Mouse (Mus musculus): ENCODE data around the gene Sema4g. TPM values are rescaled to one million over a fixed set of nuclear protein-coding genes. Genes with fewer than 3 reads are reported as not detected.

The Sema4g gene
- polyA plus RNA-seq, 1 experiment from 2014 or later = 4.4 TPM

DNA sequence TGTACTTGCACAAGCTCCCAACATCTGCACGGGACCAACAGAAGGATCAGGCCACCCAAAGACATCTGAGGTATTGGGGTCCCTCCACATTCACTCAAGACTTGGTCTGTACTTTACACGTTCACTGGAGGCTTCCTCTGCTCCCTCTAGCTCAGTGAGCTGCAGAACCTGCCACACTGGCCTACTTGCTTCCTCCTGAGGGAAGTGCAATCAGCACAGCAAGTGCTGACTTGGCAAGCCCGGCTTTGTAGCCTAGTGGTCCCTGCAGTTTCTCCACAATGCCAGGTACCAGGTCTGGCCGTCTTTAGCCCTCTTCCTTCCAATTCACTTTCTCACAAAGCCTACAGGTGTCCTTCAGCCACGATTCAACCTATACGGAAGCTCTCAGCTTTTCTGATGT is 1.9 kb upstream of the Sema4g start:
- Histone ChIP-seq H3K9me3 (replicated peaks) (no peaks in the 10 kb centered on the region), H3K4me2 (no peak overlapping the region), H3K9ac (no peak overlapping the region), H3K4me3 (replicated peaks) (no peak overlapping the region), H3K4me1 (replicated peaks) (peaks cover 38% of the 10 kb centered on the region), H3K36me3 (replicated peaks) (peaks cover 5% of the 10 kb centered on the region; the same call in 1 of the 2 replicates), H3K27me3 (peaks cover 44% of the 10 kb centered on the region), H3K27ac (replicated peaks) (no peak overlapping the region)
- no peak for ATAC-seq (ENCODE audit: insufficient read depth)
- WGBS (ENCODE audit: insufficient replicate concordance) = 43% methylated on average over 6 of the region's 6 CpGs

DNA sequence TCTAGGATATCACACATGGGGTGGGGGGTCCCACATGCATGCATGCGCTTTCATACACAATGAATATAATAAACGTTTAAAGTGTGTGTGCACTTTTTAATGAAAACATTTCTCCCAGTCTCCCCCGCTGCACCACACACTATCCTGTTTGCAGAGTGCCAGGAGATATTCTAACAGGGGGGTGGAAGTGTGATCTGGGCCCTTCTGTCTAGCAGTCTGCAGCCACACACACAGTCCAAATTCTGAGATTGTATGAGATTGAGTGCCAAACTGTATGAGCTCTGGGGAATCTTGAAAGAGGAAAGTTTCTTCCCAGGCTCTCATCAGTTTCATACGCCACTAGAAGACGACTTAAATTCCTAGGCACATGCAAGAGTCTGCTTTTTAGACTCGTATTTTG is 1.1 kb upstream of the Sema4g start:
- 47% methylated on average over 6 of the region's 6 CpGs for WGBS (ENCODE audit: insufficient replicate concordance)

DNA sequence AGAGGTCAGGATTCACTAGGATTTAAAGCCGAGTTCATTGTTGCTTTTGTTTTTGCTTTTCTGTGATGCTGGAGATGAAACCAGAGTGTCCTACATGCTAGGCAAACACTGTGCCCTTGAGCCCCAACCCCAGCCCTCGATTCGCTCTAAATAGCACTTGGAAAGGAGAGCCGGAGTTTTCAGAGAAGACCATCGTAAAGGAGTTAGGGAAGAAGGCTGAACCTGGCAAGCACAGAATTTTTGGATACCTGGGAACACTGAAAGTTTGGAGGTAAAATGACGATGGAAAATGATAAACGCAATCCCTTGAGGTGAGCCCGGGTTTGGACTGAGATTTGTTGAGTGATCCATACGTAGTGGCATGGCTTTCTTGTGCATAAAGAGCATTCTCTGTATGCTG is 580 bp upstream of the Sema4g start:
- 41% methylated on average over 9 of the region's 9 CpGs for WGBS (ENCODE audit: insufficient replicate concordance)
- Histone ChIP-seq H3K4me1 (replicated peaks) (peaks cover 48% of the 10 kb centered on the region), H3K36me3 (replicated peaks) (0 out of 2 replicates have a peak, but pooled peaks cover 6% of the 10 kb centered on the region), H3K27ac (replicated peaks) (0 out of 2 replicates have a peak overlapping the region, but pooled peaks have one; percentile 76), H3K9ac (no peak overlapping the region), H3K4me3 (replicated peaks) (no peak overlapping the region), H3K9me3 (replicated peaks) (no peaks in the 10 kb centered on the region), H3K27me3 (peaks cover 44% of the 10 kb centered on the region), H3K4me2 (peak overlapping the region; percentile 64; the same call in 1 of the 2 replicates)
- ATAC-seq (ENCODE audit: insufficient read depth) = no peak

More for the DNA sequence above, 1.1 kb upstream of the Sema4g start:
- no peak overlapping the region for H3K4me2 ChIP-seq
- peaks cover 46% of the 10 kb centered on the region for H3K4me1 ChIP-seq (replicated peaks)
- no peak overlapping the region for H3K27ac ChIP-seq (replicated peaks)
- no peaks in the 10 kb centered on the region for H3K9me3 ChIP-seq (replicated peaks)
- no peak for ATAC-seq (ENCODE audit: insufficient read depth)
- H3K9ac ChIP-seq = no peak overlapping the region
- H3K36me3 ChIP-seq (replicated peaks) = 0 out of 2 replicates have a peak, but pooled peaks cover 8% of the 10 kb centered on the region
- H3K27me3 ChIP-seq = peaks cover 44% of the 10 kb centered on the region
- no peak overlapping the region for H3K4me3 ChIP-seq (replicated peaks)

DNA sequence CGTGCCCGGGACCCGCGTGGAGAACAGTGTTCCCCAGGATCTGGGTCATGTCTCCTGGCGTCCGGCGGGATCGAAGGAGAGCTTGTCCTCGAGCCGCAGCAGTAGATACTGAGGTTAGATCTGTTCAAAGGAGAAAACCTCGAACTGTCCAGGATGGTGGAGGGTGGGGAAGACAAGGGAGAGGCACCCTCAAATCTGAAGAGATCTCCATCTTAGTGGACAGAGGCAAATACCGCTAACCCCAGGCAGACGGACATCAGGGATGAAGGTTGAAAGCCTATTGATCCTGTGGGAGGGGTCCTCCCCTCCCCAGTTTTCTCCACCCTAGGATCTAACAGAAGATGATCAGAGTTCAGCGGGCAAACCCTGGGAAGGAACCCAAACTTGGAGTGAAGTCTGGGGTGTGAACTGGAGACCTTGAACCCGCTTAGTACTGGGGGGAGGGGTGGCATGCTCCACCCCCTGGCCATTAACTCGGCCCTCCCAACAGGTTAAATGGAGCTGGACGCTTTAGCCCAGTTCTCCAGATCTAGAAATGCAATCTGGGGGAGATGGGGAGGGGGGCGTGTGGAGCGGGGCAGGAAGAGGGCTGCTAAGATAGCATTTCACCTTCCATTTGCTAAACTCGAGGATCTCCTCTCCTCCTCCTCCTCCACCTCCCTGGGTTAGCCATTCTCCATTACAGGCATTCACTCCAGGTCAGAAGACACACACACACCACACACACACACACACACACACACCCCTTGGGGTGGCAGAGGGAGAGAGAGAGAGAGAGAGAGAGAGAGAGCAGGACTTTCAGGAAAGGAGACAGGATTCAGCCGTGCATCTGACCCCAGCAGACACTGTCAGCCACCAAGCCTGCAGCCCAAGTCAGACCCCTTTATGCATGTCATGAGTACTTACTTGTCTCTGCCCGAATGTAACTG is 930 bp downstream of the Sema4g start:
- no peak for ATAC-seq (ENCODE audit: insufficient read depth)
- H3K4me2 ChIP-seq = peak overlapping the region; percentile 64
- H3K9ac ChIP-seq = peak overlapping the region; percentile 47; the same call in 1 of the 2 replicates
- H3K9me3 ChIP-seq (replicated peaks) = no peaks in the 10 kb centered on the region
- peaks cover 48% of the 10 kb centered on the region for H3K4me1 ChIP-seq (replicated peaks)
- H3K4me3 ChIP-seq (replicated peaks) = peak overlapping the region; percentile 57
- 0 out of 2 replicates have a peak, but pooled peaks cover 4% of the 10 kb centered on the region for H3K36me3 ChIP-seq (replicated peaks)
- H3K27ac ChIP-seq (replicated peaks) = peak overlapping the region; percentile 76
- H3K27me3 ChIP-seq = peaks cover 44% of the 10 kb centered on the region
- WGBS (ENCODE audit: insufficient replicate concordance) = 12% methylated on average over 22 of the region's 22 CpGs

DNA sequence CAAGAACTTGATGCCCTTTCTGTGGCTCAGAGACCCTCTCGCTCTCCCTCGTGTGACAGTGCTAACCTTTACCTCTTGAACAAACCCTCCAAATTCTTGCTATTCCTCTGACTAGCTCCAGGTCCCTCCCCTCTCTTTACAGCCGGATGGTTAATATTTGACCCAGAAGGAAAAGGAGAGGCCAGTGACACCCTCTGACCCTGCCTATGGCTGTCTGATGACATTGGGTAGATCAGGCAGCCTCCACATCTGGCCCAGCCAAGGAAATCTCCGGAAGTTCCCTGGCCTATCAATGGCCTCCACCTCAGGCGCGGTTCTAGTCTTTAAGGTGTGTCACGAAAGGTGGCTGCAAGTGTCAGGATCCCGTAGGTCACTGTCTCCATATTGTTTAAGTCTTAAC is 2.1 kb downstream of the Sema4g start:
- Histone ChIP-seq H3K4me1 (replicated peaks) (peaks cover 39% of the 10 kb centered on the region), H3K4me3 (replicated peaks) (peak overlapping the region; percentile 57), H3K36me3 (replicated peaks) (0 out of 2 replicates have a peak, but pooled peaks cover 4% of the 10 kb centered on the region), H3K9ac (no peak overlapping the region), H3K4me2 (peak overlapping the region; percentile 64), H3K27ac (replicated peaks) (peak overlapping the region; percentile 64), H3K9me3 (replicated peaks) (no peaks in the 10 kb centered on the region), H3K27me3 (peaks cover 44% of the 10 kb centered on the region)
- 70% methylated on average over 8 of the region's 8 CpGs for WGBS (ENCODE audit: insufficient replicate concordance)
- peak; percentile 47 for ATAC-seq (ENCODE audit: insufficient read depth)

DNA sequence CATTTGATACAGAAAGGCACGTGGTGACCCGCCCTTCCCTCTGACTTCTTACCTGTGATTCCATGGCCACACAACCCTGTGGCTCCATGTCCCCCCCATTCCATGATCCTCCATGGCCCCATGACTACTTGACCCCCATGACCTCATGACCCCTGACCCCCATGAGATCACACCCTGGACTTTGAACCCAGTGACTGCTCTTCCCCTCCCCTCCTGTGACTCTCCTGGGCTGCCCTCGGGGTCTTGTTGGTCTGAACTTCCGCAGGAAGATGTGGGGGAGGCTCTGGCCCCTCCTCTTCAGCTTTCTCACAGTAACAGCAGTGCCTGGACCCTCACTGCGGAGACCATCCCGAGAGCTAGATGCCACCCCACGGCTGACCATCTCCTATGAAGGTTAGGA is 3.3 kb downstream of the Sema4g start:
- no peak overlapping the region for H3K27ac ChIP-seq (replicated peaks)
- peaks cover 42% of the 10 kb centered on the region for H3K4me1 ChIP-seq (replicated peaks)
- H3K27me3 ChIP-seq = peaks cover 41% of the 10 kb centered on the region
- 22% methylated on average over 7 of the region's 7 CpGs for WGBS (ENCODE audit: insufficient replicate concordance)
- H3K36me3 ChIP-seq (replicated peaks) = 0 out of 2 replicates have a peak, but pooled peaks cover 4% of the 10 kb centered on the region
- ATAC-seq (ENCODE audit: insufficient read depth) = no peak
- H3K9me3 ChIP-seq (replicated peaks) = no peaks in the 10 kb centered on the region
- no peak overlapping the region for H3K4me2 ChIP-seq
- H3K9ac ChIP-seq = no peak overlapping the region
- H3K4me3 ChIP-seq (replicated peaks) = no peak overlapping the region

DNA sequence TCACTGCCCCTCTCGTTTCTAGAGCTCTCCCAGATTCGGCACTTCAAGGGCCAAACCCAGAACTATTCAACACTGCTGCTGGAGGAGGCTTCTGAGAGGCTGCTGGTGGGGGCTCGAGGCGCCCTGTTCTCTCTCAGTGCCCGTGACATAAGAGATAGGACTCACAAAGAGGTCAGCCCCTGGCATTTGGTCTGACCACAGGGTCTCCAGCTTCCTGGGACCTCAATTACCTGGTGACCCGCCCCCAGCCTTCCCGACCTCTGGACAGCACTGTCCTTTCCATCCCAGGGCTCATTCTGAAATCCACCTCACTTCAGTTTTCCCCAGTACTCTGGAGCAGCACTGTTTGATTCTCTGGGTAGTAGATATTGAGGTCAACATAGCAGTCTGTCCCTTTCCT is 3.8 kb downstream of the Sema4g start:
- Histone ChIP-seq H3K4me3 (replicated peaks) (no peak overlapping the region), H3K27ac (replicated peaks) (0 out of 2 replicates have a peak overlapping the region, but pooled peaks have one; percentile 9), H3K4me2 (no peak overlapping the region), H3K27me3 (peaks cover 36% of the 10 kb centered on the region), H3K4me1 (replicated peaks) (peaks cover 41% of the 10 kb centered on the region), H3K9ac (no peak overlapping the region), H3K9me3 (replicated peaks) (no peaks in the 10 kb centered on the region), H3K36me3 (replicated peaks) (0 out of 2 replicates have a peak, but pooled peaks cover 6% of the 10 kb centered on the region)
- ATAC-seq (ENCODE audit: insufficient read depth) = no peak
- 45% methylated on average over 7 of the region's 7 CpGs for WGBS (ENCODE audit: insufficient replicate concordance)

DNA sequence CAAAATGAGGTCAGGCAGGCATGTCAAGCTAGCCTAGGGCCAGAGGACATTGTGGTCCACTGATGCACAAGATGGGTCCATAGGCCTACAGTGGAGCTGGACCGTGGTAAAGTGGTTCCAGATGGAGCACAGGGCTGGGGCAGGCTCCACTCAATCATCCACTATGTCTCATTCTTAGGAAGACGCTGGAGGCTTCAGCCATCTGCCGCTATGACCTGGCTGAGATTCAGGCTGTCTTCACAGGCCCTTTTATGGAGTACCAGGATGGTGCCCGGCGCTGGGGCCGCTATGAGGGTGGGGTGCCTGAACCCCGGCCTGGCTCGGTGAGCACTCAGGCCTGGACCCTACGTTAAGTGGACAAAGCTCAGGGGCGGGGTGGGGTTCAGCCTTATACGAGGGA is 8.9 kb downstream of the Sema4g start:
- ATAC-seq (ENCODE audit: insufficient read depth) = no peak
- Histone ChIP-seq H3K4me1 (replicated peaks) (peaks cover 12% of the 10 kb centered on the region; the same call in 1 of the 2 replicates), H3K27ac (replicated peaks) (no peak overlapping the region), H3K4me2 (no peak overlapping the region), H3K9ac (no peak overlapping the region), H3K4me3 (replicated peaks) (no peak overlapping the region), H3K36me3 (replicated peaks) (peaks cover 18% of the 10 kb centered on the region; the same call in 1 of the 2 replicates), H3K9me3 (replicated peaks) (no peaks in the 10 kb centered on the region), H3K27me3 (no peaks in the 10 kb centered on the region; the same call in 1 of the 2 replicates)
- 69% methylated on average over 11 of the region's 11 CpGs for WGBS (ENCODE audit: insufficient replicate concordance)

DNA sequence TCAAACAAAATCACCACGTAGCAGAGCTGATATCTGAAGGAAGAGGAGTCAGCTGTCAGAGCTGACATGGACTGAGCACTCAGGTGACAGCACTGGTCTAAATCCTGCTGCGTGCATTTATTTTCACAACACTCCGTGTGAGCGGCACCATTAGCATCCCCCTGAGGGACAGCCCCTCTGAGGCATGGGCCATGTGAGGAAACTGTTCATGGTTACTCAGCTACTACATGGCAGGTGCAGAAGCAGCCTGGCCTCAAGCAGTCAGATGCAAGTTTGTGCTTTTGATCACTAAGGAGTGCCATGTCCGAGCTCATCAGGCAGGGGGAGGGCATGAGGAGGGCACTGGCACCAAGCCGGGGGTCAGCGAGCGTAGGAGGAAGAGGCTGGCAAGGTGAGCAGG is 10.7 kb downstream of the Sema4g start:
- Histone ChIP-seq H3K4me3 (replicated peaks) (no peak overlapping the region), H3K27me3 (no peaks in the 10 kb centered on the region; the same call in 1 of the 2 replicates), H3K4me2 (no peak overlapping the region), H3K9me3 (replicated peaks) (no peaks in the 10 kb centered on the region), H3K36me3 (replicated peaks) (peaks cover 36% of the 10 kb centered on the region), H3K27ac (replicated peaks) (no peak overlapping the region), H3K4me1 (replicated peaks) (peaks cover 10% of the 10 kb centered on the region; the same call in 1 of the 2 replicates), H3K9ac (no peak overlapping the region)
- WGBS (ENCODE audit: insufficient replicate concordance) = 73% methylated on average over 8 of the region's 8 CpGs
- no peak for ATAC-seq (ENCODE audit: insufficient read depth)

DNA sequence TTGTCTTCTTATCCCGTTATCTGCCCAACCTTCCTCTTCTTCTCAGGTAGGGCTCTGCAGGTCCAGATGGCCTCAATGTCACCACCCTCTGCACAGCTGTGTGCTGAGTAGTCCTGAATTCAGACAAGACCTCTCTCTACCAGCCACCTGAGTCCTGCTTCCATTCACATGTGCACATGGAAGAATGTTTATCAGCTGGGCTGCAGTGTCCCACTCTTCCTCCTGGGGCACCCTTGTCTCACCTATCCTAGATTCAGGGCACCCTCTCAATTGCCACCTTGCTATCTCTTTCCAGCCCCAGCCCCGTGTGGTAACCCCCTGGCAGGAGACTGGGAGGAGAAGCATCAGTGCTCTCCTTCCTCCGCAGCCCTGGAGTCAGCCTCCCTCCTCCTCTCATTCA is 13.4 kb downstream of the Sema4g start:
- Histone ChIP-seq H3K4me2 (no peak overlapping the region), H3K4me1 (replicated peaks) (peaks cover 19% of the 10 kb centered on the region), H3K4me3 (replicated peaks) (no peak overlapping the region), H3K27me3 (no peaks in the 10 kb centered on the region; the same call in 1 of the 2 replicates), H3K27ac (replicated peaks) (no peak overlapping the region), H3K36me3 (replicated peaks) (peaks cover 37% of the 10 kb centered on the region), H3K9ac (no peak overlapping the region), H3K9me3 (replicated peaks) (no peaks in the 10 kb centered on the region)
- no peak for ATAC-seq (ENCODE audit: insufficient read depth)
- 60% methylated on average over 3 of the region's 3 CpGs for WGBS (ENCODE audit: insufficient replicate concordance)

Data from liver, embryonic 15.5 days (tissue).